Mouse (Mus musculus) adrenal gland, postnatal 14 days (tissue): ENCODE results near the gene Zfp768. TPM values are rescaled to one million over a fixed set of nuclear protein-coding genes. Genes with fewer than 3 reads are reported as not detected.

Source experiments
- DNase-seq: peaks from one replicate; pipeline ENCODE4 v3.0.0; 2021; ENCODE audit warnings: mixed read lengths
- total RNA-seq: library from RNA; stranded (reverse); gene quantifications from 2 replicates; pipeline ENCODE4 v1.2.3, GENCODE M21; 2021

Gene Zfp768
- total RNA-seq, 1 experiment from 2014 or later, result 33.3 TPM

DNA sequence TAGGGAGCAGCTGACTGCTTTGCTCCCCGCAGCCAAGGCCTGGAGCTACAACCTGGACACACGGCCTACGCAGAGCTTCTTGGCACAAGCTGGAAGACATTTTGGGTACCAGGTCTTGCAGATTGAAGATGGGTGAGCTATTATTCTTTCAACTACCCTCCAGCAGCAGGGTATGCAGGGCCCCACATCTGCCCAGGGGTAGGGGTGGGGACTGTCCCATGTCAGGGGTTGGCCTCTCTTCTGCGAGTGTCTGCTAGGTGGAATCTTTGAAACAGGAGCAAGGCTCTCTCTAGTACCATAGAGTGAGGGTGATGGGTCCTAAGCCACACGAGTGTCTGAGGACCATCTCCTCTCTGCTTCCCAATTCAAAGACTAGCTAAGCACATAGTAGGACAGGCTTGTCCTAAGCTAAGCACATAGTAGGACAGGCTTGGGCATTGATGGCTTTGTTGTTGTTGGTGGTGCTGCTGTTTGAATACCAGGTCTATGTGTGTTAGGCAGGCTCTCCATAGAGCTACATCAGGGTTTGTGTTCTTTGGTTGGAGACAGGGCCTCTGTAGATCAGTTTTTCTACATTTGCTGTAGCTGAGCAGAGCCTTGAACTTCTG, 47.7 kb downstream of the Zfp768 start:
- no peak for DNase-seq

DNA sequence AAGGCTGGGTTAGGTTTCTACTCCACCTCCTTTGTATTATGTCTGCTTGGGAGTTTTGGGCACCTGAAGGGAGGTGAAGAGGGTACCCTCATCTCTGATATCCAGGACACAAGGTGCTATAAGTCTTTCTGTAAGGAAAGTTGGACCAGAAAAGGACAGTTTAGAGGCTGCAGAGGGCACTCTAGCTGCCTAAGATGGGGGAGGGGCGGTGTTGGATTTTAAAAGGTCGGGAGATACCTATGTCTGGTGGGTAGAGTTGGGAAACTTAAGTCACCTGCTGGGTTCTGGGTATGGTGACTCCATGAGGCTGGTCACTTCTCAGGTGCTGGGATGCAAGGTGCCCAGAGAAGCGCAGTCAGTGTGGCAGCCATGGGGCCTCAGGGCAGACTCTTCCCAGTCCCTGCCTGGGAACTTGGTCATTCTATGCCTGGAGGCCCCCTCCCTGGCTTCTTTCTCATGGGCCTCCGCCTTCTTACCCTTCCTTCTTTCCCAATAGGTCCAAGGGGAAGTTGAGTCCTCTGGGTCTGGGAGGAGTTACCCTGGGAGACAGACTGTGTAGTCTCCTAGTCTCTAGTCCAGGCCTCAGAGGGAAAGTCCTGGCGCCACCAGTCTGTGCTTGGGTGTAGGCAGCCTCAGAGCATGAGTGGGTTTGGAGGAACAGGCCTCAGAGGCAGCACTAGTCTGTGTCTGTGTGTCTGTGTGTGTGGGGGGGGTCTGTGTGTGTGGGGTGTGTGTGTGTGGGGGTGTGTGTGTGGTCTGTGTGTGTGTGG, 48.4 kb downstream of the Zfp768 start:
- no peak for DNase-seq

DNA sequence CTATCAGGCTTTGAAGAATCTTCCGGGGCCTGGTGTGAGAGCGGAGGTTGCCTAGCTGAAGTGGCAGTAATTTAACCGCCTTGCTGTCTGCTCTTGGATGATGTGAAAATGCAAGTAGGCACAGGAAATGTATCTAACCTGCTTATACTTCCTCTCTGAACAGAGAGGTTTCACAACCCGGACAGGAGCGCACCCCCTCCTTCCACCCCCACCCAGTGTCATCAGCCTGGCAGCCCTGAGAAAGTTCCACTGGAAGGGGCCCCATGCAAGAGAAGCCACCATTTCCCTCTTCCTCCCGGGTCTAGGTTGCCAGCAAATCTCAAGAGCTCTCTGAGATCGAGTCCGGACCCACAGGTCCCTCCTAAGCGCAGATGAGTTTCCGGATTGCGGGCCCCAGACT, 49.3 kb downstream of the Zfp768 start, which contains the start of gene Itgal:
Gene Itgal (plus strand): TSS at position 163 of the 400 bp plus-strand sequence.
- no peak for DNase-seq

Other genes with a start within 250 kb of the Zfp768 start
- 1.8 and 11.4 TPM in 2 replicates for gene Qprt, start 223.4 kb downstream of the Zfp768 start, total RNA-seq
- 1.4 and 7.9 TPM in 2 replicates for gene Spn, start 207.8 kb downstream of the Zfp768 start, total RNA-seq
- 50.9 and 55.4 TPM in 2 replicates for gene Cd2bp2, start 149.5 kb downstream of the Zfp768 start, total RNA-seq
- gene Tbc1d10b, start 137.1 kb downstream of the Zfp768 start, total RNA-seq, result 38.9 and 45.6 TPM in 2 replicates
- 4.3 and 4.9 TPM in 2 replicates for gene Mylpf, start 136.7 kb downstream of the Zfp768 start, total RNA-seq
- 10.0 and 13.8 TPM in 2 replicates for gene Zfp553, start 112.5 kb downstream of the Zfp768 start, total RNA-seq
- 11.2 and 35.8 TPM in 2 replicates for gene Sept1, start 112.5 kb downstream of the Zfp768 start, total RNA-seq
- gene Zfp771, start 101.3 kb downstream of the Zfp768 start, total RNA-seq, result 25.9 and 28.1 TPM in 2 replicates
- 48.3 and 57.5 TPM in 2 replicates for gene Dctpp1, start 84.9 kb downstream of the Zfp768 start, total RNA-seq
- 147 and 187 TPM in 2 replicates for gene Sephs2, start 71.5 kb downstream of the Zfp768 start, total RNA-seq
- gene Itgal, start 49.3 kb downstream of the Zfp768 start, total RNA-seq, result 2.2 and 8.8 TPM in 2 replicates
- 8.7 and 10.0 TPM in 2 replicates for gene Zfp747, start 30.5 kb upstream of the Zfp768 start, total RNA-seq
- 3.3 and 5.3 TPM in 2 replicates for gene 9130019O22Rik, start 41.6 kb upstream of the Zfp768 start, total RNA-seq
- 8.5 and 9.4 TPM in 2 replicates for gene E430018J23Rik, start 48.0 kb upstream of the Zfp768 start, total RNA-seq
- gene Zfp764, start 61.2 kb upstream of the Zfp768 start, total RNA-seq, result 6.4 and 6.8 TPM in 2 replicates
- gene Zfp688, start 76.5 kb upstream of the Zfp768 start, total RNA-seq, result 8.9 and 11.9 TPM in 2 replicates
- gene Zfp689, start 103.6 kb upstream of the Zfp768 start, total RNA-seq, result 3.5 and 5.0 TPM in 2 replicates
- gene Prr14, start 114.0 kb upstream of the Zfp768 start, total RNA-seq, result 42.0 and 51.8 TPM in 2 replicates
- gene Fbrs, start 133.6 kb upstream of the Zfp768 start, total RNA-seq, result 61.8 and 76.5 TPM in 2 replicates
- 88.8 and 95.3 TPM in 2 replicates for gene Srcap, start 166.4 kb upstream of the Zfp768 start, total RNA-seq
- 21.9 and 23.8 TPM in 2 replicates for gene Gm42715, start 174.0 kb upstream of the Zfp768 start, total RNA-seq
- gene Tmem265, start 215.8 kb upstream of the Zfp768 start, total RNA-seq, result not detected in 2 replicates
- gene Phkg2, start 227.8 kb upstream of the Zfp768 start, total RNA-seq, result 36.6 and 44.4 TPM in 2 replicates
- gene Ccdc189, start 243.0 kb upstream of the Zfp768 start, total RNA-seq, result 7.5 and 10.7 TPM in 2 replicates
- gene Rnf40, start 243.2 kb upstream of the Zfp768 start, total RNA-seq, result 56.0 and 62.8 TPM in 2 replicates